Mouse (Mus musculus): Measurements from ENCODE around the gene Chd8. TPM values are rescaled to one million over a fixed set of nuclear protein-coding genes. Genes with fewer than 3 reads are reported as not detected.

The Chd8 gene
- polyA plus RNA-seq, 1 experiment from 2014 or later, result 46.7 TPM

- no peaks in the 10 kb centered on the region for H3K4me1 ChIP-seq (ENCODE audit: control insufficient read depth, insufficient read depth, low read length)
- H3K36me3 ChIP-seq (ENCODE audit: control insufficient read depth, insufficient read depth, low read length), result peaks cover 32% of the 10 kb centered on the region
- no peak overlapping the region for H3K4me2 ChIP-seq
- ATAC-seq (ENCODE audit: low FRiP score) (no peak), DNase-seq (ENCODE audit: low spot score, missing footprints) (no peak)
- no peaks in the 10 kb centered on the region for H3K27me3 ChIP-seq (ENCODE audit: control insufficient read depth, insufficient read depth, low read length)
- no peak overlapping the region for H3K9ac ChIP-seq (ENCODE audit: low read length)
- H3K27ac ChIP-seq (ENCODE audit: low read depth, low read length), result no peak overlapping the region
- H3K4me3 ChIP-seq (ENCODE audit: low read depth, low read length), result no peak overlapping the region
- WGBS, result 97% methylated on average over 7 of the region's 7 CpGs
- no peaks in the 10 kb centered on the region for H3K9me3 ChIP-seq (ENCODE audit: control insufficient read depth, low read length)
Measured at GRCm38 (mm10) chr14:52235165-52235564, 22.4 kb downstream of the Chd8 start.

GRCm38 (mm10) chr14:52232249-52232648 lies 25.3 kb downstream of the Chd8 start:
- Histone ChIP-seq H3K36me3 (ENCODE audit: control insufficient read depth, insufficient read depth, low read length) (peaks cover 36% of the 10 kb centered on the region), H3K27ac (ENCODE audit: low read depth, low read length) (no peak overlapping the region), H3K27me3 (ENCODE audit: control insufficient read depth, insufficient read depth, low read length) (no peaks in the 10 kb centered on the region), H3K9me3 (ENCODE audit: control insufficient read depth, low read length) (no peaks in the 10 kb centered on the region), H3K4me3 (ENCODE audit: low read depth, low read length) (no peak overlapping the region), H3K4me2 (no peak overlapping the region), H3K9ac (ENCODE audit: low read length) (no peak overlapping the region), H3K4me1 (ENCODE audit: control insufficient read depth, insufficient read depth, low read length) (no peaks in the 10 kb centered on the region)
- DNase-seq (ENCODE audit: low spot score, missing footprints) (no peak), ATAC-seq (ENCODE audit: low FRiP score) (no peak)
- 92% methylated on average over 6 of the region's 6 CpGs for WGBS

- H3K4me2 ChIP-seq, result no peak overlapping the region
- H3K9ac ChIP-seq (ENCODE audit: low read length), result no peak overlapping the region
- peaks cover 37% of the 10 kb centered on the region for H3K36me3 ChIP-seq (ENCODE audit: control insufficient read depth, insufficient read depth, low read length)
- H3K27me3 ChIP-seq (ENCODE audit: control insufficient read depth, insufficient read depth, low read length), result no peaks in the 10 kb centered on the region
- H3K9me3 ChIP-seq (ENCODE audit: control insufficient read depth, low read length), result no peaks in the 10 kb centered on the region
- DNase-seq (ENCODE audit: low spot score, missing footprints) (no peak), ATAC-seq (ENCODE audit: low FRiP score) (no peak)
- no peak overlapping the region for H3K27ac ChIP-seq (ENCODE audit: low read depth, low read length)
- H3K4me1 ChIP-seq (ENCODE audit: control insufficient read depth, insufficient read depth, low read length), result no peaks in the 10 kb centered on the region
- 90% methylated on average over 2 of the region's 2 CpGs for WGBS
- H3K4me3 ChIP-seq (ENCODE audit: low read depth, low read length), result no peak overlapping the region
Measured at GRCm38 (mm10) chr14:52225972-52226371, 31.6 kb downstream of the Chd8 start.

- no peak overlapping the region for H3K27ac ChIP-seq (ENCODE audit: low read depth, low read length)
- no peak overlapping the region for H3K9ac ChIP-seq (ENCODE audit: low read length)
- no peak overlapping the region for H3K4me2 ChIP-seq
- peaks cover 31% of the 10 kb centered on the region for H3K36me3 ChIP-seq (ENCODE audit: control insufficient read depth, insufficient read depth, low read length)
- H3K4me1 ChIP-seq (ENCODE audit: control insufficient read depth, insufficient read depth, low read length), result no peaks in the 10 kb centered on the region
- no peaks in the 10 kb centered on the region for H3K27me3 ChIP-seq (ENCODE audit: control insufficient read depth, insufficient read depth, low read length)
- WGBS, result 93% methylated on average over 5 of the region's 5 CpGs
- H3K4me3 ChIP-seq (ENCODE audit: low read depth, low read length), result no peak overlapping the region
- DNase-seq (ENCODE audit: low spot score, missing footprints) (no peak), ATAC-seq (ENCODE audit: low FRiP score) (no peak)
- no peaks in the 10 kb centered on the region for H3K9me3 ChIP-seq (ENCODE audit: control insufficient read depth, low read length)
Measured at GRCm38 (mm10) chr14:52217261-52217660, 40.3 kb downstream of the Chd8 start.

- H3K9ac ChIP-seq (ENCODE audit: low read length), result no peak overlapping the region
- H3K27ac ChIP-seq (ENCODE audit: low read depth, low read length), result no peak overlapping the region
- DNase-seq (ENCODE audit: low spot score, missing footprints) (no peak), ATAC-seq (ENCODE audit: low FRiP score) (no peak)
- WGBS, result 94% methylated on average over 4 of the region's 4 CpGs
- H3K27me3 ChIP-seq (ENCODE audit: control insufficient read depth, insufficient read depth, low read length), result no peaks in the 10 kb centered on the region
- H3K4me3 ChIP-seq (ENCODE audit: low read depth, low read length), result no peak overlapping the region
- no peak overlapping the region for H3K4me2 ChIP-seq
- peaks cover 15% of the 10 kb centered on the region; the same call in 1 of the 2 replicates for H3K4me1 ChIP-seq (ENCODE audit: control insufficient read depth, insufficient read depth, low read length)
- no peaks in the 10 kb centered on the region for H3K9me3 ChIP-seq (ENCODE audit: control insufficient read depth, low read length)
- peaks cover 20% of the 10 kb centered on the region for H3K36me3 ChIP-seq (ENCODE audit: control insufficient read depth, insufficient read depth, low read length)
Measured at GRCm38 (mm10) chr14:52199412-52199811, 58.2 kb downstream of the Chd8 start.

GRCm38 (mm10) chr14:52198141-52198540 lies 59.4 kb downstream of the Chd8 start:
- Histone ChIP-seq H3K36me3 (ENCODE audit: control insufficient read depth, insufficient read depth, low read length) (peaks cover 12% of the 10 kb centered on the region), H3K9me3 (ENCODE audit: control insufficient read depth, low read length) (no peaks in the 10 kb centered on the region), H3K4me1 (ENCODE audit: control insufficient read depth, insufficient read depth, low read length) (peaks cover 15% of the 10 kb centered on the region; the same call in 1 of the 2 replicates), H3K27me3 (ENCODE audit: control insufficient read depth, insufficient read depth, low read length) (no peaks in the 10 kb centered on the region), H3K27ac (ENCODE audit: low read depth, low read length) (no peak overlapping the region), H3K4me2 (peak overlapping the region; percentile 70), H3K4me3 (ENCODE audit: low read depth, low read length) (no peak overlapping the region), H3K9ac (ENCODE audit: low read length) (no peak overlapping the region)
- 17% methylated on average over 3 of the region's 3 CpGs for WGBS
- ATAC-seq (ENCODE audit: low FRiP score), result no peak
- no peak for DNase-seq (ENCODE audit: low spot score, missing footprints)

- Histone ChIP-seq H3K27ac (ENCODE audit: low read depth, low read length) (peak within 1 kb of the TSS; percentile 97), H3K36me3 (ENCODE audit: control insufficient read depth, insufficient read depth, low read length) (peaks cover 13% of the 10 kb centered on the region), H3K4me3 (ENCODE audit: low read depth, low read length) (peak within 1 kb of the TSS; percentile 78), H3K9ac (ENCODE audit: low read length) (peak within 1 kb of the TSS; percentile 97), H3K4me1 (ENCODE audit: control insufficient read depth, insufficient read depth, low read length) (peaks cover 15% of the 10 kb centered on the region; the same call in 1 of the 2 replicates), H3K9me3 (ENCODE audit: control insufficient read depth, low read length) (no peaks in the 10 kb centered on the region), H3K4me2 (peak within 1 kb of the TSS; percentile 70), H3K27me3 (ENCODE audit: control insufficient read depth, insufficient read depth, low read length) (no peaks in the 10 kb centered on the region)
- ATAC-seq (ENCODE audit: low FRiP score), result peak; percentile 97
- peak; percentile 99 for DNase-seq (ENCODE audit: low spot score, missing footprints)
- under 1% methylated on average over 59 of the region's 59 CpGs for WGBS
Measured at GRCm38 (mm10) chr14:52197156-52197878, 60.3 kb downstream of the Chd8 start, which contains the start of gene Supt16. TSS of gene Supt16 (minus strand) at chr14:52197416.

GRCm38 (mm10) chr14:52196230-52197155 lies 61.1 kb downstream of the Chd8 start:
- H3K4me3 ChIP-seq (ENCODE audit: low read depth, low read length), result peak overlapping the region; percentile 78
- H3K9me3 ChIP-seq (ENCODE audit: control insufficient read depth, low read length), result no peaks in the 10 kb centered on the region
- peaks cover 12% of the 10 kb centered on the region for H3K36me3 ChIP-seq (ENCODE audit: control insufficient read depth, insufficient read depth, low read length)
- no peaks in the 10 kb centered on the region for H3K27me3 ChIP-seq (ENCODE audit: control insufficient read depth, insufficient read depth, low read length)
- H3K9ac ChIP-seq (ENCODE audit: low read length), result peak overlapping the region; percentile 97
- ATAC-seq (ENCODE audit: low FRiP score) (peak; percentile 55), DNase-seq (ENCODE audit: low spot score, missing footprints) (peak; percentile 91)
- H3K27ac ChIP-seq (ENCODE audit: low read depth, low read length), result peak overlapping the region; percentile 97
- peak overlapping the region; percentile 70 for H3K4me2 ChIP-seq
- WGBS, result 1% methylated on average over 59 of the region's 59 CpGs
- peaks cover 15% of the 10 kb centered on the region; the same call in 1 of the 2 replicates for H3K4me1 ChIP-seq (ENCODE audit: control insufficient read depth, insufficient read depth, low read length)

- peak overlapping the region; percentile 97; the same call in 1 of the 2 replicates for H3K9ac ChIP-seq (ENCODE audit: low read length)
- WGBS, result 17% methylated on average over 3 of the region's 3 CpGs
- peaks cover 15% of the 10 kb centered on the region; the same call in 1 of the 2 replicates for H3K4me1 ChIP-seq (ENCODE audit: control insufficient read depth, insufficient read depth, low read length)
- H3K36me3 ChIP-seq (ENCODE audit: control insufficient read depth, insufficient read depth, low read length), result peaks cover 12% of the 10 kb centered on the region
- DNase-seq (ENCODE audit: low spot score, missing footprints) (peak; percentile 93), ATAC-seq (ENCODE audit: low FRiP score) (no peak)
- H3K9me3 ChIP-seq (ENCODE audit: control insufficient read depth, low read length), result no peaks in the 10 kb centered on the region
- H3K27ac ChIP-seq (ENCODE audit: low read depth, low read length), result no peak overlapping the region
- peak overlapping the region; percentile 70 for H3K4me2 ChIP-seq
- H3K27me3 ChIP-seq (ENCODE audit: control insufficient read depth, insufficient read depth, low read length), result no peaks in the 10 kb centered on the region
- peak overlapping the region; percentile 78 for H3K4me3 ChIP-seq (ENCODE audit: low read depth, low read length)
Measured at GRCm38 (mm10) chr14:52195691-52196090, 61.9 kb downstream of the Chd8 start.

Measured in midbrain, embryonic 11.5 days (tissue).